Mouse (Mus musculus) heart, embryonic 11.5 days (tissue): ENCODE data around the gene AI413582. TPM values are rescaled to one million over a fixed set of nuclear protein-coding genes. Genes with fewer than 3 reads are reported as not detected.
A peak's percentile ranks its signal among the peaks of the same experiment; 100 is the strongest.

Source experiments
- ATAC-seq: fragments of 200-750 bp; cut with Nextera tagmentation; replicated peaks from 2 replicates; pipeline ENCODE4 v1.8.0; 2017; ENCODE audit warnings: moderate library complexity; ENCODE audit not compliant: insufficient number of reproducible peaks, low FRiP score, low TSS enrichment
- H3K27ac ChIP-seq: fragments of 300-500 bp; sonication (generic); 2 replicates; pipeline ENCODE4 v1.5.1; 2014; ENCODE audit warnings: mild to moderate bottlenecking, low read depth, low read length
- H3K27me3 ChIP-seq: fragments of 300-500 bp; sonication (generic); 2 replicates; pipeline ENCODE4 v1.6.1; 2014; ENCODE audit warnings: mild to moderate bottlenecking, low read length, mixed read lengths; ENCODE audit not compliant: control insufficient read depth, insufficient read depth
- H3K36me3 ChIP-seq: fragments of 300-500 bp; sonication (generic); 2 replicates; pipeline ENCODE4 v1.6.1; 2014; ENCODE audit warnings: mild to moderate bottlenecking, low read length, moderate library complexity, mixed read lengths; ENCODE audit not compliant: control insufficient read depth, insufficient read depth
- H3K4me1 ChIP-seq: fragments of 300-500 bp; sonication (generic); 2 replicates; pipeline ENCODE4 v1.6.1; 2014; ENCODE audit warnings: low read length; ENCODE audit not compliant: control insufficient read depth, insufficient read depth
- H3K4me2 ChIP-seq: fragments of 300-500 bp; sonication (generic); 2 replicates; pipeline ENCODE4 v1.6.1; 2014; ENCODE audit warnings: mild to moderate bottlenecking, moderate library complexity
- H3K4me3 ChIP-seq: fragments of 300-500 bp; sonication (generic); 2 replicates; pipeline ENCODE4 v1.5.1; 2014; ENCODE audit warnings: low read depth, low read length
- H3K9ac ChIP-seq: fragments of 300-500 bp; sonication (generic); 2 replicates; pipeline ENCODE4 v1.6.1; 2014; ENCODE audit warnings: mild to moderate bottlenecking, low read depth, low read length, moderate library complexity
- H3K9me3 ChIP-seq: fragments of 300-500 bp; sonication (generic); replicated peaks from 2 replicates; pipeline ENCODE4 v1.6.1; 2016; ENCODE audit warnings: low read length; ENCODE audit not compliant: control insufficient read depth
- WGBS: fragments of 180-500 bp; shearing (Covaris S2); extraction: QIAGEN DNeasy Blood & Tissue Kit; methylation state at CpG from one replicate; pipeline ENCODE4 v1.1.7; 2014; ENCODE audit not compliant: insufficient replicate concordance; 5-methylcytosine and 5-hydroxymethylcytosine counted together
- polyA plus RNA-seq: library from polyadenylated mRNA; unstranded; fragments of >200 nt; fragmentation: Nextera tagmentation; extraction: Ambion mirVana; gene quantifications from 2 replicates; pipeline ENCODE4 v1.2.1, GENCODE M21; 2014

Gene AI413582
- polyA plus RNA-seq, 1 experiment from 2014 or later: 18.1 TPM

DNA sequence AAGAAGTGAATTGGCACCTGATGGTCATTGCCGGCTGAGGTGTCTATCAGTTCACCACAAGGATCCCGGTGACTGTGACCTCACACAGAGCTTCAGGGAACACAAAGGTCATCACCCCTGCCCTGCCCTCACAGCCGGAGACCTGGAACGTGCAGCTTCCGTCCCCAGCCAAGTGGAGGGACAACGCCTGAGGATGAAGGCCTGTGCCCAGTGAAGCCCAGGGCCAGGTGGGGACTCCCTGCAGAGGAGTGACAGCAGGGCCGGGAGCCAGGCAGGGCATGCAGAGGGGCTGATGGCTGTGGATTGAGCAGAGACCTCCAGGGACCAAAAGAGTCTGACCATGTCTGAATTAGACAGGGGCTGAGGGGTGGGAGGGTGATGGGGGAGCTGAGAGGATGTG, 42.4 kb downstream of the AI413582 start:
- Histone ChIP-seq H3K36me3 (no peaks in the 10 kb centered on the region), H3K9me3 (no peaks in the 10 kb centered on the region), H3K27me3 (peaks cover 42% of the 10 kb centered on the region), H3K4me2 (no peak overlapping the region), H3K4me3 (no peak overlapping the region), H3K9ac (no peak overlapping the region), H3K27ac (no peak overlapping the region), H3K4me1 (no peaks in the 10 kb centered on the region)
- ATAC-seq: no peak
- 56% methylated on average over 7 of the region's 7 CpGs for WGBS

DNA sequence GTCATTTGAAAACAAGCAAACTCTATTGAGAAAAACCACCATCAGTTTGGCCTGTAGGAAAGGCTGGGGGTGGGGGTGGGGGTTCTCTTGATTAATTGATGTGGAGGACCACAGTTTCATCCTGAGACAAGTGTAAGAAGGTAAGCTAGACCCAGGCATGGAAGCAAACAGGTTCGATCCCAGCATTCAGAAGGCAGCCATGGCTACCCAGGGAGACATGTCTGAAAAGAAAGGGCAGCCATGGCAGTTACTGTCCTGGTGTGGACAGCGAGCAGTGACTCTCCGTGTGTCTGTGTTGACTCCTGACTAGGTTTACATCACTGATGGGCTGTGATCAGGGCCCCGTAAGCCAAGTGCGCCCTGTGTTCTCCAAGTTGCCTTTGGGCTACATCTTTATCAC, 44.3 kb downstream of the AI413582 start, which contains the start of gene Grm4:
Gene Grm4, minus strand, starts transcription at position 101 of the 400 bp plus-strand sequence.
- H3K4me3 ChIP-seq: no peak within 1 kb of the TSS
- no peaks in the 10 kb centered on the region for H3K9me3 ChIP-seq
- H3K27me3 ChIP-seq: peaks cover 59% of the 10 kb centered on the region
- 67% methylated on average over 5 of the region's 5 CpGs for WGBS
- H3K36me3 ChIP-seq: no peaks in the 10 kb centered on the region
- no peak within 1 kb of the TSS for H3K27ac ChIP-seq
- H3K4me2 ChIP-seq: no peak within 1 kb of the TSS
- ATAC-seq: no peak
- no peaks in the 10 kb centered on the region for H3K4me1 ChIP-seq
- no peak within 1 kb of the TSS for H3K9ac ChIP-seq

DNA sequence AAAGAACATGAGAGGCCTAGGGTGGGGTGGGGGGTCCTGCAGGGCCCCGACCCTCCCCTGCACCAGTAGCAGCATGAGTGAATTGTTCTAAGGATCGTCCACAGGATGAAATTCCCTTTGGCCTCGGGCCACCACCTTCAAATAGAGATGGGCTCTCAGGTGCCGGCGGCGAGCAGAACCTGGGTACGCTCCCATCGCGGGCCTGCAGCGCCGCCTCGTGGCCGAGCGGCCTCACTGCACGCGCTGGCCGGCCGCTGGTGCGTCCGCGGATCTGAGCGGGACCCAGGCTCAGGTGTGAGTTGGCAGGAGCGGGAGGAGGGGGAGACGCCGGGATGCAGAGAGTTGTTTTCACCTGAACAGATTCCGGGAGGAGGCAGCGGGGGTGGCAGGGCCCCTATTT, 45.0 kb downstream of the AI413582 start:
- 2% methylated on average over 27 of the region's 27 CpGs for WGBS
- no peak overlapping the region for H3K4me3 ChIP-seq
- no peaks in the 10 kb centered on the region for H3K36me3 ChIP-seq
- no peak overlapping the region for H3K27ac ChIP-seq
- H3K27me3 ChIP-seq: peaks cover 64% of the 10 kb centered on the region
- H3K4me2 ChIP-seq: no peak overlapping the region
- H3K9me3 ChIP-seq: no peaks in the 10 kb centered on the region
- no peaks in the 10 kb centered on the region for H3K4me1 ChIP-seq
- no peak for ATAC-seq
- no peak overlapping the region for H3K9ac ChIP-seq

DNA sequence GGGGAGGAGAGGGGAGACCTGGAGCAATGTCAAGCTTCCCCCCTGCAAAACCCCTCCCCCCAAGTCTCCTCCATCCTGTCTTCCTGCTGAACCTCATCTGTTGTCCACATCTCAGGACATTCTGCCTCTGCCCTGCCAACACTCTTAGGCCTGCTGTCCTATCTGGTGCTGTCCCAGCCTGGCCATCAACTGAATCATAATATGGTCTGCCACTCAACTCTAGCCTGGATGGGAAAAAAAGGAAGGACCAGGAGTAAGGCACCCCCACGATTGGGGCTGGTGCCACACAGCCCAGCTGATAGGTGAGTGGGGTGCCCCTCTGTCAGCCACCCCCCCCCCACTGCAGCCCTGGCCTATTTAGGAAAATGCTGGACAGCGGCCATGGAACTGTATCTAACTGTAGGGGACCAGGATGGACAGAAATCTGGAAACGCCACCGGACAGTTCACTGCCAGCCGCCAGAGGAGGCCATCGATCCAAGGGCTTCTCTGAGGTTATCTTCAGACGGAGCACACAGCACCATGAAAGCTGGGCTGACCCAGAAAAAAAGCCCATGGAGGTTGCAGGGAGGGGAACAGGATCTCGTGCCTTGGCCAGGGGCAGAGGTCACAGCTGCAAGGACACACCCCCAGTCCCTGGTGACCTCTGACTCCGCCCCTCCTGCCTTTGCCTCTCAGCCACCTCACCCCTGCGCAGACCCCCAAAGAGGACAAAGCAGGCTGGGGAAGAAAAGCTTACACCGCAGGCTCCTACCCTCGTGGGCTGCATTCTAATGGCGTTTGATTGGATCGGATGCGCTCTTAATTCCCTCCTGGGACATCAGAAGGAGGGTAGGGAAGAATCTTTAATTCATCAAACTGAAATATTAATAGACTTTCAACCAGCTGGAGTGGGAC, 46.6 kb downstream of the AI413582 start:
- H3K4me2 ChIP-seq: no peak overlapping the region
- no peaks in the 10 kb centered on the region for H3K4me1 ChIP-seq
- H3K36me3 ChIP-seq: no peaks in the 10 kb centered on the region
- no peak overlapping the region for H3K9ac ChIP-seq
- 41% methylated on average over 15 of the region's 15 CpGs for WGBS
- H3K27ac ChIP-seq: no peak overlapping the region
- no peak overlapping the region for H3K4me3 ChIP-seq
- H3K27me3 ChIP-seq: peaks cover 80% of the 10 kb centered on the region
- ATAC-seq: no peak
- H3K9me3 ChIP-seq: no peaks in the 10 kb centered on the region

DNA sequence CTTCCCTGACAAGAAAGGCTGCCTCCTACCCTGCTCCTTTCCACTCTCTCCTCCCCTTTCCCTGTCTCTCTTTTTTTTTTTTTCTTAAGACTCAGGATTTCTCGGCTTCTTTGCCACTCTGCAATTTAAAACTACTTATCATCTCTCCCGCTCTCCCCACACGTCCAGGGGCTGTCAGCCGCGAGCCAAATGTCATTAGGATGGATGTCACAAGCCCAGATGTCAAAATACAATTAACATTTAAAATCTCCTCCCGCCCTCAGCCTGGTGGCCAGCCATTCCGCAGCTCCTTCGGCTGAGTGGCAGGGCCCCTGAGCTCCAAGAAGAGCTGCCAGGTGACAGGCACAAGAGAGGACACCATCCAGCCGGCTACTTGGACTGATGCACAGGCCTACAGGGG, 47.3 kb downstream of the AI413582 start:
- Histone ChIP-seq H3K27ac (no peak overlapping the region), H3K9ac (no peak overlapping the region), H3K27me3 (peaks cover 87% of the 10 kb centered on the region), H3K4me2 (no peak overlapping the region), H3K4me3 (no peak overlapping the region), H3K36me3 (no peaks in the 10 kb centered on the region), H3K9me3 (no peaks in the 10 kb centered on the region), H3K4me1 (peaks cover 5% of the 10 kb centered on the region; the same call in 1 of the 2 replicates)
- no peak for ATAC-seq
- WGBS: 31% methylated on average over 9 of the region's 9 CpGs

GRCm38 (mm10) chr17:27513916-27514762, 51.4 kb downstream of the AI413582 start:
- Histone ChIP-seq H3K4me2 (peak overlapping the region; percentile 100), H3K9ac (no peak overlapping the region), H3K27ac (no peak overlapping the region), H3K4me1 (peaks cover 14% of the 10 kb centered on the region), H3K9me3 (no peaks in the 10 kb centered on the region), H3K4me3 (no peak overlapping the region), H3K27me3 (peaks cover 96% of the 10 kb centered on the region), H3K36me3 (no peaks in the 10 kb centered on the region)
- WGBS: 33% methylated on average over 27 of the region's 27 CpGs
- ATAC-seq: no peak

Other genes with a start within 250 kb of the AI413582 start
- gene Grm4, start 44.4 kb downstream of the AI413582 start, polyA plus RNA-seq: 0.06 and 0.07 TPM in 2 replicates
- gene Hmga1, start 9.3 kb downstream of the AI413582 start, polyA plus RNA-seq: 261 and 278 TPM in 2 replicates
- 38.8 and 47.4 TPM in 2 replicates for gene Nudt3, start 57.7 kb upstream of the AI413582 start, polyA plus RNA-seq
- gene RPS10-NUDT3, start 69.5 kb upstream of the AI413582 start, polyA plus RNA-seq: not detected in 2 replicates
- gene Rps10, start 70.9 kb upstream of the AI413582 start, polyA plus RNA-seq: 659 and 724 TPM in 2 replicates
- gene Pacsin1, start 89.8 kb upstream of the AI413582 start, polyA plus RNA-seq: 2.5 and 2.9 TPM in 2 replicates
- gene Spdef, start 163.2 kb upstream of the AI413582 start, polyA plus RNA-seq: 0.25 and 0.26 TPM in 2 replicates